Mouse (Mus musculus) left cerebral cortex, postnatal 25 days (tissue): ENCODE data around the gene Tfrc. TPM values are rescaled to one million over a fixed set of nuclear protein-coding genes. Genes with fewer than 3 reads are reported as not detected.

Experiments used
- DNase-seq, 2 experiments: peaks; one replicate each; pipeline ENCODE4 v3.0.0; 2022; ENCODE audit warnings: low spot score in 2 of 2, mixed read lengths in 1 of 2
- intact Hi-C: fragments of 180-260 bp; cut with DNase I; formaldehyde crosslinking; loops from one replicate; pipeline ENCODE4 v1.15.1; 2025
- total RNA-seq, 2 experiments: library from RNA; stranded (reverse); gene quantifications; 2 replicates each; pipeline ENCODE4 v1.2.3; 2021

Gene Tfrc
- total RNA-seq, 2 experiments from 2014 or later = 71.0 to 79.9 TPM

GRCm38 (mm10) chr16:32663231-32663858 is 54.6 kb downstream of the Tfrc start:
- DNase-seq = peak in 1 of 2 experiments; percentile 48
- intact Hi-C loops = no loop called here

- intact Hi-C loops = no loop called here
- DNase-seq = no peak
These were observed 55.5 kb downstream of the Tfrc start for GRCm38 (mm10) chr16:32664211-32664610.

GRCm38 (mm10) chr16:32665851-32666665 is 57.3 kb downstream of the Tfrc start:
- peak in 1 of 2 experiments; percentile 47 for DNase-seq
- intact Hi-C loops = no loop called here

GRCm38 (mm10) chr16:32666671-32667551 is 58.2 kb downstream of the Tfrc start:
- intact Hi-C loops = no loop called here
- no peak for DNase-seq

GRCm38 (mm10) chr16:32667552-32667872 is 58.8 kb downstream of the Tfrc start:
- DNase-seq = no peak
- intact Hi-C loops = no loop called here

- DNase-seq = no peak
- intact Hi-C loops = no loop called here
These were observed 59.3 kb downstream of the Tfrc start for GRCm38 (mm10) chr16:32668030-32668429.

- intact Hi-C loops = no loop called here
- DNase-seq = no peak
These were observed 59.8 kb downstream of the Tfrc start for GRCm38 (mm10) chr16:32668472-32668871.

- intact Hi-C loops = no loop called here
- DNase-seq = no peak
These were observed 60.5 kb downstream of the Tfrc start for GRCm38 (mm10) chr16:32669243-32669642.

GRCm38 (mm10) chr16:32670354-32671124 is 61.8 kb downstream of the Tfrc start:
- DNase-seq = no peak
- intact Hi-C loops = no loop called here

- intact Hi-C loops = no loop called here
- no peak for DNase-seq
These were observed 62.6 kb downstream of the Tfrc start for GRCm38 (mm10) chr16:32671206-32671887.

GRCm38 (mm10) chr16:32672250-32672649 is 63.5 kb downstream of the Tfrc start:
- DNase-seq = no peak
- intact Hi-C loops = no loop called here

- DNase-seq = no peak
- intact Hi-C loops = no loop called here
These were observed 64.3 kb downstream of the Tfrc start for GRCm38 (mm10) chr16:32672861-32673560.

GRCm38 (mm10) chr16:32674121-32674740 is 65.5 kb downstream of the Tfrc start:
- intact Hi-C loops = no loop called here
- DNase-seq = no peak

- intact Hi-C loops = no loop called here
- no peak for DNase-seq
These were observed 68.5 kb downstream of the Tfrc start for GRCm38 (mm10) chr16:32677040-32677700.

GRCm38 (mm10) chr16:32677903-32678302 is 69.2 kb downstream of the Tfrc start:
- no peak for DNase-seq
- intact Hi-C loops = no loop called here

GRCm38 (mm10) chr16:32678812-32679211 is 70.1 kb downstream of the Tfrc start:
- intact Hi-C loops = no loop called here
- no peak for DNase-seq

GRCm38 (mm10) chr16:32679976-32680375 is 71.3 kb downstream of the Tfrc start:
- intact Hi-C loops = loop anchor here (5.0 kb wide), 1 partner anchor 173 kb away; no protein-coding TSS in a partner anchor
- DNase-seq = no peak
